Mouse (Mus musculus) liver, adult 2 months (tissue): ENCODE data around the gene Tceal5. TPM values are rescaled to one million over a fixed set of nuclear protein-coding genes. Genes with fewer than 3 reads are reported as not detected.
A peak's percentile ranks its signal among the peaks of the same experiment; 100 is the strongest.

Experiments
- DNase-seq: peaks from one replicate; pipeline ENCODE4 v3.0.0-alpha.2; 2011; ENCODE audit warnings: low read depth, low spot score; ENCODE audit errors: extremely low read depth
- H3K27ac ChIP-seq: fragments of 200-500 bp; replicated peaks from 2 replicates; pipeline ENCODE4 v1.5.1; 2012; ENCODE audit warnings: low read depth, mild to moderate bottlenecking, control low read depth, inconsistent platforms, low read length; ENCODE audit not compliant: insufficient read depth
- H3K27me3 ChIP-seq: fragments of 200-500 bp; 2 replicates; pipeline ENCODE4 v1.6.1; 2012; ENCODE audit warnings: mild to moderate bottlenecking, moderate library complexity, low read length, inconsistent platforms; ENCODE audit not compliant: control insufficient read depth, insufficient read depth
- H3K36me3 ChIP-seq: fragments of 200-500 bp; 2 replicates; pipeline ENCODE4 v1.6.1; 2012; ENCODE audit warnings: low read length, inconsistent platforms; ENCODE audit not compliant: control insufficient read depth, insufficient read depth
- H3K4me1 ChIP-seq: fragments of 200-500 bp; 2 replicates; pipeline ENCODE4 v1.6.1; 2011; ENCODE audit warnings: low read length; ENCODE audit not compliant: control insufficient read depth, insufficient read depth
- H3K4me3 ChIP-seq: fragments of 200-500 bp; 2 replicates; pipeline ENCODE4 v1.5.1; 2011; ENCODE audit warnings: low read depth, mild to moderate bottlenecking, control low read depth, low read length, moderate library complexity; ENCODE audit not compliant: insufficient read depth
- H3K79me2 ChIP-seq: fragments of 200-500 bp; 2 replicates; pipeline ENCODE4 v1.6.1; 2012; ENCODE audit warnings: inconsistent platforms, mild to moderate bottlenecking, low read length, moderate library complexity; ENCODE audit not compliant: control insufficient read depth, insufficient read depth
- H3K9ac ChIP-seq: fragments of 200-500 bp; 2 replicates; pipeline ENCODE4 v1.6.1; 2012; ENCODE audit warnings: low read depth, mild to moderate bottlenecking, control low read depth, inconsistent platforms, low read length
- CTCF ChIP-seq: fragments of 200-500 bp; IDR thresholded peaks from 2 replicates; pipeline ENCODE4 v1.5.1; 2011; ENCODE audit warnings: low read depth, low read length, control low read depth
- POLR2A ChIP-seq: fragments of 200-500 bp; IDR thresholded peaks from 2 replicates; pipeline ENCODE4 v1.6.1; 2011; ENCODE audit warnings: low read length, control low read depth; ENCODE audit not compliant: insufficient read depth; ENCODE audit errors: extremely low read depth
- WGBS: fragments of 180-500 bp; shearing (Covaris S2); methylation state at CpG from one replicate; pipeline ENCODE4 v1.1.7; 2018; 5-methylcytosine and 5-hydroxymethylcytosine counted together
- polyA plus RNA-seq: library from polyadenylated mRNA; depleted of rRNA; stranded (reverse); fragments of >200 nt; gene quantifications from 2 replicates; pipeline ENCODE4 v1.2.3, GENCODE M21; 2012; rRNA removed
- total RNA-seq: library from RNA; depleted of rRNA; stranded (reverse); fragments of >200 nt; gene quantifications from 2 replicates; pipeline ENCODE4 v1.2.3, GENCODE M21; 2014; rRNA removed

Tceal5 gene
- total and polyA plus RNA-seq, 2 experiments, result 0.18 TPM; not detected in 1

DNA sequence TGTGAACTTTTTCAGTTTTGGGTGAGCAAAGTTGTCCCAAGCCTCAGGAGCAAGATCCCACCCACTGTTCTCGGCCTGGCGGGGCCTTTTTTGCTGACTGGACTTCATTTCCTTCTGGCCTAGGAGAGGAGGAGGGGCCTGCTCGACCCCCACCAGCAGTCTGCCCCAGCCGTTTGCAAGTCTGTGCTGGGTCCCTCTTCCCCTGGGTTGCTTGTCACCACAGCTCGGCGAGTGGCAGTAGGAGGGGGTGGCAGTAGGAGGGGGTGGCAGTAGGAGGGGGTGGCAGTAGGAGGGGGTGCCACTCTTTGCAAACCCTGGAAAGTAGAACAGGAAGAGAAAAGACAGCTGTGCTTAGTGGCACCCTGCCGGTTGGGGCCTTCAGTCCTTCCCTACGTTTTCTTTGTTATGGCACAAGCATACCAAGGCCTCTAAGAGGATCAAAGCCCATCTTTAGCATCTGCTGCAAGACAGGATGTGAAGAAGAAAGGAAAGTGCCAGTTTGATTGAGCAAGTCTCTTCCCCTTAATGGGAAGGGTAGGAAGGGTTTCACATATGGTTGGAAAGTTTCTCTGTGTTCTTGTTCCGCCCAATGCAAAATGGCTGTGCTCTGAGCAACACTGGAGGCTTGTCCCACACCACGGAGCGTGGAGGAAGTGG, 22.7 kb downstream of the Tceal5 start:
- Histone ChIP-seq H3K9ac (no peak overlapping the region), H3K79me2 (no peaks in the 10 kb centered on the region), H3K36me3 (no peaks in the 10 kb centered on the region), H3K4me3 (no peak overlapping the region), H3K4me1 (no peaks in the 10 kb centered on the region), H3K27ac (no peak overlapping the region), H3K27me3 (no peaks in the 10 kb centered on the region)
- no peak for DNase-seq
- WGBS, result 58% methylated on average over 10 of the region's 11 CpGs
- no peak for TF ChIP-seq CTCF
- no peak for TF ChIP-seq POLR2A

DNA sequence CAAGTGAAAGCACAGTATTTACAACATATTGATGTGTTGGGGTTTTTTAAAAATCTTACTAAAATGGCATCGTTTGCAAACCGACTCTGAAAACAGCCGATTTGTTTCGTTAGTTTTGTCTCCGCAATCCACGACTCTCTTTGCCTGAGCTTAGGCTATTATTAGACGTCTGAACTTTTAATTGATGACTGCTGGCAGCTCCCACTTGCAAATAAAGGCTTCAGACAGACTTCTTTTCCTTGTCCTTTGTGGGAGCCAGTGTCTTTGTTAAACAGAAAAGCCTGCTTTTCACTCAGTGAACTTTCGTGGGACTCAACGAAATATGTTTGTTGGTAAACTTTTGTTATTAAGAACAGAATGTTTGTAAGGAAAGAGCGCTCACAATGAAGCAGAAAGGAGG, 30.9 kb downstream of the Tceal5 start:
- DNase-seq, result peak; percentile 10
- no peak overlapping the region for H3K27ac ChIP-seq
- WGBS, result 6% methylated on average over 10 of the region's 10 CpGs
- H3K79me2 ChIP-seq, result no peaks in the 10 kb centered on the region
- TF ChIP-seq POLR2A (no peak), CTCF (no peak)
- H3K36me3 ChIP-seq, result no peaks in the 10 kb centered on the region
- no peaks in the 10 kb centered on the region for H3K4me1 ChIP-seq
- peak overlapping the region; percentile 67; the same call in 1 of the 2 replicates for H3K4me3 ChIP-seq
- no peak overlapping the region for H3K9ac ChIP-seq
- no peaks in the 10 kb centered on the region for H3K27me3 ChIP-seq

DNA sequence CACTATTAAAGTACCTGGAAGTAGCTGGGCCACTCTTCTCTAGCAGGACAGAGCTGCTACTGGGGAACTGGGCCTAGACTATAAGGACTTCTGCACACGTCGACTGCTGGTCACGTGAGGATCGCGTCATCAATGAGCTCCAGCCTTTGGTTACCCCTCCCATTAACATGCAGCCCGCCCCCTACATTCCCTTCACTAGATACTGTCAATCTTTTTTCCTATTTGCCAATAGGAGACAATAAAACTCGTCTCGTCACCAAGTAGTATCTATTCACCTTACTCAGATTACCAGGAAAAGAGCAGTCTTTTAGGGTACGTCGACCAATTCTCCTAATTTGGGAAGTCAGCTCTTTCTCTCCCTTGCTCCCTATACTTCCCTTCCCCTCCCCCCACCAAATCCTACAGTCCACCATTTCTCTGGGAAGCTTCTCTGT, 31.5 kb downstream of the Tceal5 start, which contains the start of gene Tceal8:
Tceal8 (minus strand) TSS at position 225 of the 434 bp plus-strand sequence.
- 0% methylated on average over 10 of the region's 10 CpGs for WGBS
- DNase-seq, result peak; percentile 85
- no peak for TF ChIP-seq POLR2A
- no peak for TF ChIP-seq CTCF
- Histone ChIP-seq H3K27me3 (no peaks in the 10 kb centered on the region), H3K36me3 (no peaks in the 10 kb centered on the region), H3K27ac (peak within 1 kb of the TSS; percentile 80), H3K79me2 (no peaks in the 10 kb centered on the region), H3K4me3 (peak within 1 kb of the TSS; percentile 67), H3K4me1 (no peaks in the 10 kb centered on the region), H3K9ac (peak within 1 kb of the TSS; percentile 77)

DNA sequence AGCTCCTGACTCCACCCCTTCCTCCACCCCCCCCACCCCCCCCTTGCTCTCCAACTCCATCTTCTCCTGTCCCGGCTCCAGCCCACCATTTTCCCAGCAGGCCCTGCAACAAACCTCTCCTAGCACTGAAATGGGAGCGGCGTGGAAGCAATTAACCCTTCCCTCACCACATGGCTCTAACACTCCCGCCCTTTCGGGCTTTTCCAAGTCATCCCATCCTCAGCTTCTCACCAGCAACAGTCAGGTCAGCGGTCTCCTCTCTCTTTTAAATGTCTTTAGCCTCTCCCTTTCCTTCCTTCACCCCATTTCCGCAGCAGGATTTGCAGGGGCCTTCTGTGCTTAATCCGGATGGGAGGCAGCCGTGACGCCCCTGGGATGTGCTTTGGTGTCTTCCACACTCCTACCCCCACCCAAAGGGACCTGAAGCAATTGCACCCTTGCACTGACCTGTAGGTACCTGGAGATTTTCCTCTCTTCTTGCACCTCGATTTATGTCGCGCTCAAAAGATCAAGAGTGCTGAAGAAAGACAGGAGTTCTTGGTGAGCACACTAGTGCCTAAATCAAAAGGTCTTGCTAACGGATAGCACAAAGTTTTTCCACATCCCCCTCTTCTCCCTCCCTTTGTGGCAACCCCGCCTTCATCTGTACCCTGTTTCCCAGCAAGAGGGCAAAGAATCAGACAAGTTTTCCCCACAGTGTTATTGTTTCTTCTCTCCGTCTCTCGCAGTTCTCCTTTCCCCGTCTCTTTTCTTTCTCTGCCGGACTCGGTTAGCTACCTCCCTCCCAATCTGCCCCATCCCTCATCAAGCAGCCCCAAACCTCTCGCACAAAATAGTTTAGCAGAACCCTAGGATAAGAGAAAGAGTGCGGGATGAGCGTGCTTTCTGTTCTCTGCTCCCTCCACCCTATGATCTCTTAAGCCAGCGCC, 32.2 kb downstream of the Tceal5 start:
- Histone ChIP-seq H3K27me3 (no peaks in the 10 kb centered on the region), H3K9ac (peak overlapping the region; percentile 77), H3K4me1 (no peaks in the 10 kb centered on the region), H3K27ac (peak overlapping the region; percentile 80), H3K36me3 (no peaks in the 10 kb centered on the region), H3K79me2 (no peaks in the 10 kb centered on the region), H3K4me3 (peak overlapping the region; percentile 67)
- under 1% methylated on average over 24 of the region's 24 CpGs for WGBS
- no peak for DNase-seq
- TF ChIP-seq POLR2A, result no peak
- no peak for TF ChIP-seq CTCF

DNA sequence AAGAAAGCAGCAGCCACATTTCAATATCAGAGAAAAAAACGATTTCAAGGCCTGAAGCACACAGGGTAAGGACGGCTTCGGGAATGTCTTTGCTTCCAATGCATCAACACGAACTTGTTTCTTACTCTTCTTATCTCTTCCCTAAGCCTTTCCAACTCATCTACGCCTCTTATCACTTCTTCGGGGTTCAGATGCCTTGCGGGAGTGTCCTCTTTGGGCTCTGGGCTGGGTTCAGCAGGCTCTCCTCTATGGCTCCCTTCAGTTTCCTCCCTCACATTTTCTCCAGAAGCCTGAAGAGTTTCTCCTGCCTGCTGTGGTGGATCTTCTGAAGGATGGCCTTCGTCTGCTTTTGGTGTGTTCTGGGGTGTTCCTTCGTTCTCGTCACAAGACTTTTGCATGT, 33.1 kb downstream of the Tceal5 start:
- Histone ChIP-seq H3K79me2 (no peaks in the 10 kb centered on the region), H3K27ac (no peak overlapping the region), H3K4me1 (no peaks in the 10 kb centered on the region; the same call in 1 of the 2 replicates), H3K36me3 (no peaks in the 10 kb centered on the region), H3K27me3 (no peaks in the 10 kb centered on the region), H3K9ac (no peak overlapping the region), H3K4me3 (no peak overlapping the region)
- TF ChIP-seq POLR2A, result no peak
- TF ChIP-seq CTCF, result no peak
- no peak for DNase-seq
- WGBS, result 45% methylated on average over 10 of the region's 10 CpGs

Other genes with a start within 250 kb of the Tceal5 start
- 0.09 and 0.20 TPM in 2 replicates for gene Arxes2, start 210.1 kb downstream of the Tceal5 start, total RNA-seq
- 0.09 TPM in 1 of 2 replicates, not detected in the other for gene Arxes2, start 210.1 kb downstream of the Tceal5 start, polyA plus RNA-seq
- gene Arxes1, start 170.5 kb downstream of the Tceal5 start, total RNA-seq, result not detected in 2 replicates
- gene Arxes1, start 170.5 kb downstream of the Tceal5 start, polyA plus RNA-seq, result not detected in 2 replicates
- gene Bex2, start 135.6 kb downstream of the Tceal5 start, total RNA-seq, result 0.40 TPM in 1 of 2 replicates, not detected in the other
- 0.13 TPM in 1 of 2 replicates, not detected in the other for gene Bex2, start 135.6 kb downstream of the Tceal5 start, polyA plus RNA-seq
- gene Nxf3, start 118.6 kb downstream of the Tceal5 start, total RNA-seq, result not detected in 2 replicates
- not detected in 2 replicates for gene Nxf3, start 118.6 kb downstream of the Tceal5 start, polyA plus RNA-seq
- 0.37 and 0.67 TPM in 2 replicates for gene Bex4, start 64.9 kb downstream of the Tceal5 start, total RNA-seq
- gene Bex4, start 64.9 kb downstream of the Tceal5 start, polyA plus RNA-seq, result 0.15 and 0.32 TPM in 2 replicates
- gene Tceal8, start 31.5 kb downstream of the Tceal5 start, total RNA-seq, result 19.1 and 31.2 TPM in 2 replicates
- gene Tceal8, start 31.5 kb downstream of the Tceal5 start, polyA plus RNA-seq, result 3.1 and 5.1 TPM in 2 replicates
- gene Tceal7, start 10.9 kb upstream of the Tceal5 start, total RNA-seq, result not detected in 2 replicates
- gene Tceal7, start 10.9 kb upstream of the Tceal5 start, polyA plus RNA-seq, result not detected in 2 replicates
- not detected in 2 replicates for gene Bex1, start 11.6 kb upstream of the Tceal5 start, total RNA-seq
- 0.40 TPM in 1 of 2 replicates, not detected in the other for gene Bex1, start 11.6 kb upstream of the Tceal5 start, polyA plus RNA-seq
- gene Tceal9, start 41.2 kb upstream of the Tceal5 start, total RNA-seq, result 30.7 and 32.4 TPM in 2 replicates
- 3.1 and 3.9 TPM in 2 replicates for gene Tceal9, start 41.2 kb upstream of the Tceal5 start, polyA plus RNA-seq
- 1.2 and 1.5 TPM in 2 replicates for gene Bex3, start 66.4 kb upstream of the Tceal5 start, total RNA-seq
- 1.4 and 1.9 TPM in 2 replicates for gene Bex3, start 66.4 kb upstream of the Tceal5 start, polyA plus RNA-seq